Mouse (Mus musculus) left cerebral cortex, adult 11 months (tissue): ENCODE data around the gene Gm20388.

Source experiments
- DNase-seq: peaks from one replicate; pipeline ENCODE4 v3.0.0; 2022; ENCODE audit warnings: low spot score

Gene Gm20388

GRCm38 (mm10) chr8:120420226-120420625, 509.6 kb downstream of the Gm20388 start:
- no peak for DNase-seq

- no peak for DNase-seq
Measured at GRCm38 (mm10) chr8:120421638-120422037, 511.0 kb downstream of the Gm20388 start.

- DNase-seq: no peak
Measured at GRCm38 (mm10) chr8:120422236-120422635, 511.6 kb downstream of the Gm20388 start.

- no peak for DNase-seq
Measured at GRCm38 (mm10) chr8:120423576-120423975, 512.9 kb downstream of the Gm20388 start.

GRCm38 (mm10) chr8:120424829-120425198, 514.2 kb downstream of the Gm20388 start:
- DNase-seq: no peak

GRCm38 (mm10) chr8:120425199-120425941, 514.7 kb downstream of the Gm20388 start:
- no peak for DNase-seq

GRCm38 (mm10) chr8:120426105-120426504, 515.5 kb downstream of the Gm20388 start:
- no peak for DNase-seq

- DNase-seq: peak; percentile 68
Measured at GRCm38 (mm10) chr8:120426622-120427385, 516.2 kb downstream of the Gm20388 start.

- no peak for DNase-seq
Measured at GRCm38 (mm10) chr8:120428492-120428891, 517.9 kb downstream of the Gm20388 start.

- DNase-seq: no peak
Measured at GRCm38 (mm10) chr8:120429116-120429515, 518.5 kb downstream of the Gm20388 start.

GRCm38 (mm10) chr8:120431042-120431441, 520.4 kb downstream of the Gm20388 start:
- no peak for DNase-seq

- DNase-seq: no peak
Measured at GRCm38 (mm10) chr8:120432438-120432837, 521.8 kb downstream of the Gm20388 start.

- no peak for DNase-seq
Measured at GRCm38 (mm10) chr8:120433143-120433542, 522.5 kb downstream of the Gm20388 start.

GRCm38 (mm10) chr8:120433734-120434133, 523.1 kb downstream of the Gm20388 start:
- no peak for DNase-seq

- DNase-seq: no peak
Measured at GRCm38 (mm10) chr8:120435781-120436180, 525.1 kb downstream of the Gm20388 start.

GRCm38 (mm10) chr8:120436491-120437030, 525.9 kb downstream of the Gm20388 start:
- no peak for DNase-seq

- DNase-seq: no peak
Measured at GRCm38 (mm10) chr8:120437207-120437606, 526.6 kb downstream of the Gm20388 start.

GRCm38 (mm10) chr8:120437666-120438395, 527.2 kb downstream of the Gm20388 start:
- no peak for DNase-seq

- no peak for DNase-seq
Measured at GRCm38 (mm10) chr8:120439309-120439708, 528.7 kb downstream of the Gm20388 start.

- no peak for DNase-seq
Measured at GRCm38 (mm10) chr8:120440739-120441138, 530.1 kb downstream of the Gm20388 start.

GRCm38 (mm10) chr8:120441637-120442036, 531.0 kb downstream of the Gm20388 start:
- no peak for DNase-seq

GRCm38 (mm10) chr8:120442306-120443003, 531.8 kb downstream of the Gm20388 start:
- no peak for DNase-seq
